Mouse (Mus musculus) MEL (cell line): ENCODE data around the gene Aqp11. TPM values are rescaled to one million over a fixed set of nuclear protein-coding genes. Genes with fewer than 3 reads are reported as not detected.
A peak's percentile ranks its signal among the peaks of the same experiment; 100 is the strongest.

Experiments used
- DNase-seq: peaks from one replicate; pipeline ENCODE4 v3.0.0; 2011; ENCODE audit warnings: low read depth, low spot score
- H3K27ac ChIP-seq: 2 replicates; pipeline ENCODE4 v1.5.1; 2012; ENCODE audit warnings: low read depth, mild to moderate bottlenecking, control low read depth, low read length, moderate library complexity; ENCODE audit not compliant: control insufficient read depth
- H3K27me3 ChIP-seq, 2 experiments: fragments of 150-350 bp in 1 of 2; sonication (generic) in 1 of 2; 2 replicates each; pipeline ENCODE4 v1.6.1; 2012; ENCODE audit warnings: low read length in 2 of 2, mild to moderate bottlenecking in 2 of 2, improper control_type of control experiment in 1 of 2, moderate library complexity in 1 of 2; ENCODE audit not compliant: insufficient read depth in 2 of 2, control insufficient read depth in 1 of 2
- H3K36me3 ChIP-seq, 2 experiments: 2 replicates each; pipeline ENCODE4 v1.6.1; 2012 to 2014; ENCODE audit warnings: low read length in 2 of 2, improper control_type of control experiment in 1 of 2, inconsistent platforms in 1 of 2, mild to moderate bottlenecking in 1 of 2; ENCODE audit not compliant: insufficient read depth in 2 of 2, control insufficient read depth in 1 of 2
- H3K4me1 ChIP-seq, 2 experiments: fragments of 150-350 bp in 1 of 2; sonication (generic) in 1 of 2; 2 replicates each; pipeline ENCODE4 v1.6.1; 2012; ENCODE audit warnings: low read length in 2 of 2, improper control_type of control experiment in 1 of 2, mild to moderate bottlenecking in 1 of 2; ENCODE audit not compliant: insufficient read depth in 2 of 2, control insufficient read depth in 1 of 2
- H3K4me3 ChIP-seq, 2 experiments: fragments of 150-350 bp in 1 of 2; sonication (generic) in 1 of 2; 2 replicates each; pipeline ENCODE4 v1.5.1; 2012; ENCODE audit warnings: low read depth in 2 of 2, low read length in 2 of 2, mild to moderate bottlenecking in 2 of 2, moderate library complexity in 2 of 2, control low read depth in 1 of 2, improper control_type of control experiment in 1 of 2; ENCODE audit not compliant: control insufficient read depth in 1 of 2, insufficient read depth in 1 of 2
- H3K79me2 ChIP-seq: 2 replicates; pipeline ENCODE4 v1.6.1; 2012; ENCODE audit warnings: mild to moderate bottlenecking, low read length, moderate library complexity; ENCODE audit not compliant: control insufficient read depth, poor library complexity, insufficient read depth
- H3K9ac ChIP-seq: 2 replicates; pipeline ENCODE4 v1.6.1; 2012; ENCODE audit warnings: low read depth, mild to moderate bottlenecking, control low read depth, low read length, moderate library complexity; ENCODE audit not compliant: control insufficient read depth, poor library complexity, severe bottlenecking
- H3K9me3 ChIP-seq: fragments of 150-350 bp; sonication (generic); replicated peaks from 2 replicates; pipeline ENCODE4 v1.6.1; 2012; ENCODE audit warnings: mild to moderate bottlenecking, low read length, improper control_type of control experiment, moderate library complexity; ENCODE audit not compliant: insufficient read depth
- CTCF ChIP-seq, 3 experiments: IDR thresholded peaks in 2 of 3; conservative IDR thresholded peaks in 1 of 3; 2 replicates each; pipeline ENCODE4 v1.5.1; 2011 to 2012; ENCODE audit warnings: low read length in 3 of 3, low read depth in 2 of 3, mild to moderate bottlenecking in 2 of 3, improper control_type of control experiment in 1 of 3, inconsistent platforms in 1 of 3, mixed read lengths in 1 of 3, moderate library complexity in 1 of 3; ENCODE audit not compliant: control insufficient read depth in 1 of 3, insufficient read depth in 1 of 3, poor library complexity in 1 of 3, severe bottlenecking in 1 of 3
- ETS1 ChIP-seq: IDR thresholded peaks from 2 replicates; pipeline ENCODE4 v1.6.1; 2012; ENCODE audit warnings: low read depth, mild to moderate bottlenecking, inconsistent platforms, low read length, improper control_type of control experiment, moderate library complexity
- GATA1 ChIP-seq: IDR thresholded peaks from 2 replicates; pipeline ENCODE4 v1.6.1; 2011; ENCODE audit warnings: low read depth, low read length, improper control_type of control experiment
- HCFC1 ChIP-seq: IDR thresholded peaks from 2 replicates; pipeline ENCODE4 v1.6.1; 2012; ENCODE audit warnings: low read depth, mild to moderate bottlenecking, inconsistent platforms, low read length, improper control_type of control experiment, moderate library complexity
- JUND ChIP-seq: IDR thresholded peaks from 2 replicates; pipeline ENCODE4 v1.6.1; 2011; ENCODE audit warnings: low read depth, mild to moderate bottlenecking, improper control_type of control experiment, low read length
- KAT2A ChIP-seq: conservative IDR thresholded peaks from 2 replicates; pipeline ENCODE4 v1.6.1; 2012; ENCODE audit warnings: low read depth, low read length, improper control_type of control experiment, inconsistent platforms
- MAFK ChIP-seq: IDR thresholded peaks from 2 replicates; pipeline ENCODE4 v1.6.1; 2011; ENCODE audit warnings: low read depth, mild to moderate bottlenecking, low read length, improper control_type of control experiment, borderline replicate concordance
- MAX ChIP-seq: IDR thresholded peaks from 2 replicates; pipeline ENCODE4 v1.6.1; 2011; ENCODE audit warnings: low read length, improper control_type of control experiment
- MEF2A ChIP-seq: IDR thresholded peaks from 2 replicates; pipeline ENCODE4 v1.6.1; 2014; ENCODE audit warnings: low read depth, mild to moderate bottlenecking, inconsistent platforms, low read length, improper control_type of control experiment; ENCODE audit not compliant: poor library complexity, insufficient replicate concordance, severe bottlenecking; ENCODE audit errors: extremely low read depth
- MXI1 ChIP-seq: IDR thresholded peaks from 2 replicates; pipeline ENCODE4 v1.6.1; 2011; ENCODE audit warnings: mild to moderate bottlenecking, low read depth, low read length, improper control_type of control experiment
- MYB ChIP-seq: IDR thresholded peaks from 2 replicates; pipeline ENCODE4 v1.6.1; 2011; ENCODE audit warnings: mild to moderate bottlenecking, low read depth, low read length, improper control_type of control experiment
- NELFE ChIP-seq: IDR thresholded peaks from 2 replicates; pipeline ENCODE4 v1.6.1; 2011; ENCODE audit warnings: low read depth, low read length, improper control_type of control experiment
- POLR2A ChIP-seq, 2 experiments: IDR thresholded peaks; 2 replicates each; pipeline ENCODE4 v1.6.1; 2011 to 2012; ENCODE audit warnings: low read length in 2 of 2, mild to moderate bottlenecking in 2 of 2, control low read depth in 1 of 2, improper control_type of control experiment in 1 of 2, low read depth in 1 of 2, moderate library complexity in 1 of 2; ENCODE audit not compliant: control insufficient read depth in 1 of 2, insufficient read depth in 1 of 2, poor library complexity in 1 of 2
- RAD21 ChIP-seq: IDR thresholded peaks from 2 replicates; pipeline ENCODE4 v1.6.1; 2011; ENCODE audit warnings: mild to moderate bottlenecking, low read depth, low read length, improper control_type of control experiment
- SMC3 ChIP-seq: IDR thresholded peaks from 2 replicates; pipeline ENCODE4 v1.6.1; 2011; ENCODE audit warnings: low read depth, low read length, improper control_type of control experiment
- UBTF ChIP-seq: IDR thresholded peaks from 2 replicates; pipeline ENCODE4 v1.6.1; 2012; ENCODE audit warnings: low read depth, mild to moderate bottlenecking, inconsistent platforms, low read length, improper control_type of control experiment, moderate library complexity, borderline replicate concordance; ENCODE audit not compliant: insufficient read depth
- USF2 ChIP-seq, 2 experiments: IDR thresholded peaks; 2 replicates each; pipeline ENCODE4 v1.6.1; 2011 to 2012; ENCODE audit warnings: improper control_type of control experiment in 2 of 2, low read length in 2 of 2, borderline replicate concordance in 1 of 2, inconsistent platforms in 1 of 2, low read depth in 1 of 2, mild to moderate bottlenecking in 1 of 2; ENCODE audit not compliant: insufficient read depth in 1 of 2
- ZC3H11A ChIP-seq: IDR thresholded peaks from 2 replicates; pipeline ENCODE4 v1.6.1; 2012; ENCODE audit warnings: low read depth, mild to moderate bottlenecking, inconsistent platforms, low read length, improper control_type of control experiment
- ZMIZ1 ChIP-seq: IDR thresholded peaks from 2 replicates; pipeline ENCODE4 v1.6.1; 2012; ENCODE audit warnings: low read depth, mild to moderate bottlenecking, inconsistent platforms, low read length, improper control_type of control experiment, moderate library complexity
- polyA plus RNA-seq, 2 experiments: library from polyadenylated mRNA; stranded (reverse) in 1 of 2; unstranded in 1 of 2; fragments of >175 nt in 1 of 2; fragments of >200 nt in 1 of 2; gene quantifications; 2 replicates each; pipeline versions ENCODE4 v1.2.1 to v1.2.4; 2012; ENCODE audit warnings: low replicate concordance in 2 of 2, low read depth in 1 of 2; ENCODE audit not compliant: insufficient read length in 2 of 2, insufficient read depth in 1 of 2, missing spikeins in 1 of 2
- total RNA-seq: library from RNA; depleted of rRNA; stranded (reverse); fragments of 300-350 nt; gene quantifications from 2 replicates; pipeline ENCODE4 v1.2.3, GENCODE M21; 2012

Gene Aqp11
- total and polyA plus RNA-seq, 3 experiments, result 0.89 to 3.9 TPM; not detected in 1

DNA sequence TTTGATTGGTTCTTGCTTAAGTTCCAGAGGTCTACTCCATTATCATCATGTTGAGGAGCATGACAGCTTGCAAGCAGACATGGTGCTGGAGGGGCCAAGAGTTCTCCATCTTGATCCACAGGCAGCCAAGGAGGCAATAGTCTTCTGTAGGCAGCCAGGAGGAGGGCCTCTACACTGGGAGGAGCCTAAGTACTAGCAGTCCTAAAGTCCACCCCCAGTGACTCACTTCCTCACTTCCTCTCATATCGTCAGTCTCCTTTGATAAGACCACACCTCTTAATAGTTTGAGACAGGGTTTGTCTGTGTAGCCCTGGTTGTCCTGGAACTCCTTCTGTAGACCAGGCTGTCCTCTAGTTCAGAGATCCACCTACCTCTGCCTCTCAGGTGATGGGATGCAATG is 42.7 kb upstream of the Aqp11 start:
- H3K27me3 ChIP-seq, result no peaks in the 10 kb centered on the region; a peak in 1 of 4 replicates
- peak; percentile 80 for DNase-seq
- no peak overlapping the region for H3K27ac ChIP-seq
- peaks cover 11 to 12% of the 10 kb centered on the region in 2 experiments; a peak in 3 of 4 replicates for H3K4me1 ChIP-seq
- no peak overlapping the region for H3K4me3 ChIP-seq
- no peak overlapping the region for H3K9ac ChIP-seq
- H3K79me2 ChIP-seq, result no peaks in the 10 kb centered on the region
- peaks cover 0 to 15% of the 10 kb centered on the region in 2 experiments; a peak in 2 of 4 replicates for H3K36me3 ChIP-seq
- TF ChIP-seq POLR2A (IDR thresholded peaks at IDR 0.05; ENCODE audit: control insufficient read depth in 1 of 2, insufficient read depth in 1 of 2, low read depth in 1 of 2, low read length in 2 of 2, poor library complexity in 1 of 2) (no peak), GATA1 (peak; percentile 9; the same call in 1 of the 2 replicates)
- TF ChIP-seq, all 39 proteins: peak for 1
- no peaks in the 10 kb centered on the region for H3K9me3 ChIP-seq

DNA sequence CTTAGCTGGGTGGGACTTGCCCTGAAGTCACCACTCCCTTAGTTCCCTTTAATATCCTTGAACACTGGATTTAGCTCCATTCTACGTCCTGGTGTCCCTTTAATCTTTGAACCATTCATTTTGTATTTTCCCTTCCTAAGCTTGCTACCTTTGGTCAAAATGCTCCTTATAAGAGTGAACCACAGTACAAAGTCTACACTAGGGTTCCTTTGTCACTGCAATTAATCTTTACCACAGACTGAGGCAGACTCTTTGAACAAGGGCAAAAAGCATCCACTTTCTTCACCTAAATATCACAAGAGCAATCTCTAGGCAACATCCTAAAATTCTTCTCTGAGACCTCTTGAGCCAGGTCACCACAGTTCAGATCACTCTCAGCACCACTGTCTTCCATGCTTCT is 42.1 kb upstream of the Aqp11 start:
- H3K79me2 ChIP-seq, result no peaks in the 10 kb centered on the region
- peaks cover 11 to 12% of the 10 kb centered on the region in 2 experiments; a peak in 3 of 4 replicates for H3K4me1 ChIP-seq
- H3K27me3 ChIP-seq, result no peaks in the 10 kb centered on the region; a peak in 2 of 4 replicates
- TF ChIP-seq ZC3H11A (no peak), USF2 (IDR thresholded peaks at IDR 0.05; ENCODE audit: borderline replicate concordance in 1 of 2, insufficient read depth in 1 of 2, low read depth in 1 of 2, low read length in 2 of 2) (no peak), CTCF (IDR thresholded peaks at IDR 0.05 in 2 of 3, conservative IDR thresholded peaks at IDR 0.05 in 1 of 3; ENCODE audit: control insufficient read depth in 1 of 3, insufficient read depth in 1 of 3, low read depth in 2 of 3, low read length in 3 of 3, poor library complexity in 1 of 3, severe bottlenecking in 1 of 3) (no peak), MXI1 (no peak), KAT2A (no peak), MAFK (no peak), JUND (no peak), RAD21 (no peak), NELFE (no peak), ZMIZ1 (no peak), ETS1 (no peak), MAX (no peak), HCFC1 (no peak), UBTF (no peak), POLR2A (IDR thresholded peaks at IDR 0.05; ENCODE audit: control insufficient read depth in 1 of 2, insufficient read depth in 1 of 2, low read depth in 1 of 2, low read length in 2 of 2, poor library complexity in 1 of 2) (no peak), SMC3 (no peak), MEF2A (no peak), MYB (no peak)
- no peaks in the 10 kb centered on the region for H3K9me3 ChIP-seq
- H3K36me3 ChIP-seq, result peaks cover 0 to 15% of the 10 kb centered on the region in 2 experiments; a peak in 2 of 4 replicates
- H3K27ac ChIP-seq, result no peak overlapping the region
- no peak overlapping the region for H3K4me3 ChIP-seq
- DNase-seq, result no peak
- no peak overlapping the region for H3K9ac ChIP-seq
